Mouse (Mus musculus) limb, embryonic 12.5 days (tissue): ENCODE results near the gene Cisd1. TPM values are rescaled to one million over a fixed set of nuclear protein-coding genes. Genes with fewer than 3 reads are reported as not detected.

Experiments
- ATAC-seq: fragments of 200-750 bp; cut with Nextera tagmentation; 2 replicates; pipeline ENCODE4 v1.8.0; 2017; ENCODE audit warnings: low read depth, moderate TSS enrichment; ENCODE audit not compliant: insufficient number of reproducible peaks, insufficient read depth, low FRiP score, low TSS enrichment
- H3K27ac ChIP-seq: fragments of 300-500 bp; sonication (generic); 2 replicates; pipeline ENCODE4 v1.5.1; 2016; ENCODE audit warnings: mild to moderate bottlenecking, moderate library complexity
- H3K27me3 ChIP-seq: fragments of 300-500 bp; sonication (generic); 2 replicates; pipeline ENCODE4 v1.6.1; 2016; ENCODE audit warnings: mild to moderate bottlenecking, moderate library complexity
- H3K36me3 ChIP-seq: fragments of 300-500 bp; sonication (generic); 2 replicates; pipeline ENCODE4 v1.6.1; 2016; ENCODE audit warnings: mild to moderate bottlenecking, moderate library complexity
- H3K4me1 ChIP-seq: fragments of 300-500 bp; sonication (generic); replicated peaks from 2 replicates; pipeline ENCODE4 v1.6.1; 2016
- H3K4me2 ChIP-seq: fragments of 300-500 bp; sonication (generic); 2 replicates; pipeline ENCODE4 v1.6.1; 2016; ENCODE audit warnings: mild to moderate bottlenecking, moderate library complexity
- H3K4me3 ChIP-seq: fragments of 300-500 bp; sonication (generic); replicated peaks from 2 replicates; pipeline ENCODE4 v1.5.1; 2016; ENCODE audit warnings: mild to moderate bottlenecking
- H3K9ac ChIP-seq: fragments of 300-500 bp; sonication (generic); replicated peaks from 2 replicates; pipeline ENCODE4 v1.6.1; 2016; ENCODE audit warnings: mild to moderate bottlenecking, moderate library complexity
- H3K9me3 ChIP-seq: fragments of 300-500 bp; sonication (generic); 2 replicates; pipeline ENCODE4 v1.6.1; 2016; ENCODE audit warnings: mild to moderate bottlenecking, moderate library complexity
- WGBS: fragments of 180-500 bp; shearing (Covaris S2); methylation state at CpG from one replicate; pipeline ENCODE4 v1.1.7; 2016; 5-methylcytosine and 5-hydroxymethylcytosine counted together
- polyA plus RNA-seq: library from polyadenylated mRNA; unstranded; fragments of >200 nt; fragmentation: Nextera tagmentation; extraction: Ambion mirVana; gene quantifications from 2 replicates; pipeline ENCODE4 v1.2.1, GENCODE M21; 2016

Cisd1 gene
- polyA plus RNA-seq, 1 experiment from 2014 or later, result 98.8 TPM

GRCm38 (mm10) chr10:71369466-71369865 lies 24.7 kb upstream of the Cisd1 start:
- Histone ChIP-seq H3K9ac (no peak overlapping the region), H3K27ac (no peak overlapping the region), H3K4me2 (no peak overlapping the region), H3K4me1 (no peaks in the 10 kb centered on the region), H3K27me3 (no peaks in the 10 kb centered on the region), H3K9me3 (no peaks in the 10 kb centered on the region), H3K36me3 (peaks cover 34% of the 10 kb centered on the region; the same call in 1 of the 2 replicates), H3K4me3 (no peak overlapping the region)
- 79% methylated on average over 3 of the region's 3 CpGs for WGBS
- no peak for ATAC-seq

DNA sequence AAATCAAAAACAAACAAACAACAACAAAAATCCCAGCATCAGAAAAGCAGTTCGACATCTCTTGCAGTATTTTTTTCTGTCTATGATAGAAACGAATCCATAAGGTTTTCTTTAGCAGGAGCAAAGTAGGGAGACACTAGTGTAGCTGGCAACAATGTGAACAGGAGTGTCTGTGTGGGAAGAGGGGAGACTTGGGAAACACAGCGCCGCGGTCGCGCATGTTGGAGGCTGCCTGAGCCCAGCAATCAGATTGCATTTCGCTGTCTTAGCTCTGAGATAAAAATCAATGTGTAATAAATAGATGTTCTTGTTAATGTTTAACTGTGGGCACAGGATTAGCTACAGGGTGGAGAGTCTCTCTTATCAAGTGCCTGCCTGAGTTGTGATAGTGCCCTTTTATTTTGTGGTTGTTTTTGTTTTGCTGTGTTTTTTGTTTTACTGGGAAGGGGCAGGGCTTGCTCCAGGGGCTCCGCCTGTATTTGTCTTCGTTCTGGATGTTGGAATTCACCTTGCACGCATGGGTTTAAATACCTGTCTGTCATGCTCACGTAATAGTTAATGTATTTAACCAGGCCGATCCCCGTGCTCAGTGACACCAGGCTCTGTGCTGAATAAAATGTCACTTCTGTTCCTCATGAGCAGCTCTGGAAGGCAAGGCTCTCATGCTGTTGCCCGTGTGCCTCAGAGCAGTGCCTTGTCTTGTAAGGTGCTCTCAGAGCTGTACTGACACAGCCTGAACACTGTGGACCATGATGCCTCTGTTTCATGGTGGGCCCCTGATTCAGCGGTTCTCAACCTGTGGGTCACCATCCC lies 23.6 kb upstream of the Cisd1 start:
- H3K27ac ChIP-seq, result no peak overlapping the region

GRCm38 (mm10) chr10:71363858-71364257 lies 19.1 kb upstream of the Cisd1 start:
- H3K4me3 ChIP-seq, result no peak overlapping the region
- peaks cover 6% of the 10 kb centered on the region; the same call in 1 of the 2 replicates for H3K4me1 ChIP-seq
- H3K4me2 ChIP-seq, result no peak overlapping the region
- WGBS, result 96% methylated on average over 10 of the region's 10 CpGs
- H3K27me3 ChIP-seq, result no peaks in the 10 kb centered on the region
- no peak overlapping the region for H3K27ac ChIP-seq
- no peak overlapping the region for H3K9ac ChIP-seq
- H3K9me3 ChIP-seq, result no peaks in the 10 kb centered on the region
- no peak for ATAC-seq
- peaks cover 19% of the 10 kb centered on the region; the same call in 1 of the 2 replicates for H3K36me3 ChIP-seq

More for the DNA sequence above, 23.6 kb upstream of the Cisd1 start:
- H3K9ac ChIP-seq, result no peak overlapping the region
- peaks cover 23% of the 10 kb centered on the region; the same call in 1 of the 2 replicates for H3K36me3 ChIP-seq
- H3K4me3 ChIP-seq, result no peak overlapping the region
- no peaks in the 10 kb centered on the region for H3K4me1 ChIP-seq
- H3K4me2 ChIP-seq, result no peak overlapping the region
- H3K9me3 ChIP-seq, result no peaks in the 10 kb centered on the region
- no peaks in the 10 kb centered on the region for H3K27me3 ChIP-seq
- WGBS, result 89% methylated on average over 16 of the region's 16 CpGs
- no peak for ATAC-seq

GRCm38 (mm10) chr10:71363440-71363839 lies 18.7 kb upstream of the Cisd1 start:
- H3K27me3 ChIP-seq, result no peaks in the 10 kb centered on the region
- H3K4me1 ChIP-seq, result peaks cover 6% of the 10 kb centered on the region; the same call in 1 of the 2 replicates
- no peak overlapping the region for H3K27ac ChIP-seq
- H3K4me3 ChIP-seq, result no peak overlapping the region
- H3K9me3 ChIP-seq, result no peaks in the 10 kb centered on the region
- 93% methylated on average over 8 of the region's 8 CpGs for WGBS
- H3K36me3 ChIP-seq, result peaks cover 17% of the 10 kb centered on the region; the same call in 1 of the 2 replicates
- H3K4me2 ChIP-seq, result no peak overlapping the region
- H3K9ac ChIP-seq, result no peak overlapping the region
- ATAC-seq, result no peak

- Histone ChIP-seq H3K36me3 (peaks cover 10% of the 10 kb centered on the region; the same call in 1 of the 2 replicates), H3K4me3 (no peak overlapping the region), H3K9me3 (no peaks in the 10 kb centered on the region), H3K4me2 (no peak overlapping the region; the same call in 1 of the 2 replicates), H3K9ac (no peak overlapping the region), H3K27ac (no peak overlapping the region), H3K27me3 (no peaks in the 10 kb centered on the region), H3K4me1 (peaks cover 6% of the 10 kb centered on the region; the same call in 1 of the 2 replicates)
- no peak for ATAC-seq
- 32% methylated on average over 18 of the region's 18 CpGs for WGBS
Measured at GRCm38 (mm10) chr10:71361836-71362562, 17.2 kb upstream of the Cisd1 start.

DNA sequence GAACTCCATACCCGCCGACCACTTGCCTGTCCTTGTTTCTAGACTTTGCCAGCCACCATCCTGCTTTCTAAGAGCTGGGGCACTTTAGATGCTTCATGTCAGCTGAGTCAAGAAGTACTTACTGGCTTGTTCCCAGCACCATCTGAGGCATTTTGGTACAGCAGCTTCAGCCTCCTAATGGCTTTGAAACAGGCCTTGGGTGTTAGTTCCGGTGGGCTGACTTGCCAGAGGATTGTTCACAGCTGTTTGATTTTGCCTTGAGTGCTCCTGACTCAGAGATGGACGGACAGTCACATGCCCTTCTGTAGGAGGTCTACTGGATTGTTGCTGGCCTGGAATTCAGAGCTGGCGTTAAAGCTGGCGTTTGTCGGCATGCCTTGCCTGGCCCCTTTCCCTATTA lies 16.3 kb upstream of the Cisd1 start:
- 75% methylated on average over 7 of the region's 7 CpGs for WGBS
- no peaks in the 10 kb centered on the region for H3K27me3 ChIP-seq
- H3K9me3 ChIP-seq, result no peaks in the 10 kb centered on the region
- no peak overlapping the region for H3K4me3 ChIP-seq
- H3K27ac ChIP-seq, result no peak overlapping the region
- H3K9ac ChIP-seq, result no peak overlapping the region
- peaks cover 6% of the 10 kb centered on the region; the same call in 1 of the 2 replicates for H3K4me1 ChIP-seq
- H3K4me2 ChIP-seq, result no peak overlapping the region
- 0 out of 2 replicates have a peak, but pooled peaks cover 8% of the 10 kb centered on the region for H3K36me3 ChIP-seq
- ATAC-seq, result no peak

DNA sequence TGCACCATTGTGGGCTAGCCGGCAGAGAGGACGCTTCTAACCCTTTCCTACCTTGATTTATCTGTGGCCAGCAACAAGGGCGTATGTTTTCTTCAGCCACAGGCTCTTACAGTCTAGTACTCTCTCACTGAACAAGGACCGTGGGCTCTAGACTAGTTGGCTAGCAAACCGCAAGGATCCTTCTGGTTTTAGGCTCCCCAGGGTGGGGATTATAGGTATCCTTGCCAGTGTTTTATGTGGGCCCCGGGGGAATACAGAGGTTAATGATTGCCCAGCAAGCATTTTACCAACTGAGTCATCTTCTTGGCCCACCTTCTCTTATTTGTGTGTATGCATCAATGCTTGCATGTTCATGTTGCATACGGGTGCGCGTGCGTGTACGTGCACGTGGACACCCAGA lies 10.2 kb upstream of the Cisd1 start:
- Histone ChIP-seq H3K27ac (no peak overlapping the region), H3K9ac (no peak overlapping the region), H3K36me3 (peaks cover 8% of the 10 kb centered on the region; the same call in 1 of the 2 replicates), H3K4me1 (0 out of 2 replicates have a peak, but pooled peaks cover 7% of the 10 kb centered on the region), H3K9me3 (no peaks in the 10 kb centered on the region), H3K4me3 (no peak overlapping the region), H3K27me3 (no peaks in the 10 kb centered on the region), H3K4me2 (no peak overlapping the region)
- 86% methylated on average over 12 of the region's 12 CpGs for WGBS
- no peak for ATAC-seq

GRCm38 (mm10) chr10:71353850-71354249 lies 9.1 kb upstream of the Cisd1 start:
- peaks cover 8% of the 10 kb centered on the region; the same call in 1 of the 2 replicates for H3K36me3 ChIP-seq
- H3K27me3 ChIP-seq, result no peaks in the 10 kb centered on the region
- no peak for ATAC-seq
- H3K4me1 ChIP-seq, result peaks cover 15% of the 10 kb centered on the region
- H3K9me3 ChIP-seq, result no peaks in the 10 kb centered on the region
- WGBS, result 66% methylated on average over 9 of the region's 9 CpGs
- H3K9ac ChIP-seq, result no peak overlapping the region
- H3K4me2 ChIP-seq, result no peak overlapping the region
- H3K4me3 ChIP-seq, result no peak overlapping the region
- H3K27ac ChIP-seq, result no peak overlapping the region

DNA sequence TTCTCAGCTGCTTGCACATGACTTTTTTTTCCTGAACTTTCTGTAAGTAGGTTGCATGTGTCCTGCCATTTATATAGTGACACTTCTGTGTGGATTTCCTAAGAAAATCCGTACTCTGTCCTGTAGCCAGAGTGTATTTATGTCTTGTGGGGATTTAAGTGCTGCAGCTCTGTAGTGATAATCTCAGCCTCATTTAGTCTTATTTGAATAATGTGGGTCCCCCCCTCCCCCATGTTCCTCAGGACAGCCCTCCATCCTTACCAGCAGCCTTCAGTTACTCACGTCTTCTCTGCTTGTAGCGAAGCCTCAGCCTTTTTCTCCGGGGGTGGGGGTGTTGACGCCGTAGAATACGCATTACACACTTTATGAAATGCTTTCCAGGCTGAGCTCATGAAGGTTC lies 6.5 kb upstream of the Cisd1 start:
- no peak overlapping the region for H3K4me2 ChIP-seq
- WGBS, result 92% methylated on average over 7 of the region's 7 CpGs
- no peaks in the 10 kb centered on the region for H3K9me3 ChIP-seq
- peaks cover 8% of the 10 kb centered on the region; the same call in 1 of the 2 replicates for H3K36me3 ChIP-seq
- peaks cover 18% of the 10 kb centered on the region for H3K4me1 ChIP-seq
- H3K4me3 ChIP-seq, result no peak overlapping the region
- no peak overlapping the region for H3K9ac ChIP-seq
- H3K27ac ChIP-seq, result no peak overlapping the region
- no peaks in the 10 kb centered on the region for H3K27me3 ChIP-seq
- ATAC-seq, result no peak

- peak overlapping the region; percentile 91 for H3K4me3 ChIP-seq
- peaks cover 8% of the 10 kb centered on the region; the same call in 1 of the 2 replicates for H3K36me3 ChIP-seq
- H3K4me2 ChIP-seq, result peak overlapping the region; percentile 93
- peaks cover 17% of the 10 kb centered on the region for H3K4me1 ChIP-seq
- no peak overlapping the region for H3K27ac ChIP-seq
- H3K27me3 ChIP-seq, result no peaks in the 10 kb centered on the region
- 82% methylated on average over 1 of the region's 1 CpGs for WGBS
- H3K9me3 ChIP-seq, result no peaks in the 10 kb centered on the region
- ATAC-seq, result no peak
- 0 out of 2 replicates have a peak overlapping the region, but pooled peaks have one; percentile 85 for H3K9ac ChIP-seq
Measured at GRCm38 (mm10) chr10:71349290-71349689, 4.5 kb upstream of the Cisd1 start.
